Mouse (Mus musculus): Measurements from ENCODE around the gene Gm15557.
A peak's percentile ranks its signal among the peaks of the same experiment; 100 is the strongest.

The Gm15557 gene

GRCm38 (mm10) chr2:155928711-155929345 lies 11.7 kb upstream of the Gm15557 start:
- H3K4me1 ChIP-seq (replicated peaks; ENCODE audit: low read depth, low read length), result peaks cover 33% of the 10 kb centered on the region
- H3K9me3 ChIP-seq (ENCODE audit: low read length), result no peaks in the 10 kb centered on the region
- no peaks in the 10 kb centered on the region for H3K36me3 ChIP-seq (ENCODE audit: insufficient read depth, low read length)
- no peaks in the 10 kb centered on the region for H3K27me3 ChIP-seq (ENCODE audit: insufficient read depth, low read length)
- no peak for TF ChIP-seq NANOG (IDR thresholded peaks at IDR 0.05; ENCODE audit: borderline replicate concordance, low read length)
- no peak for TF ChIP-seq POU5F1 (IDR thresholded peaks at IDR 0.05; ENCODE audit: borderline replicate concordance, low read length)
- TF ChIP-seq CTCF (conservative IDR thresholded peaks at IDR 0.05; ENCODE audit: low read length), result no peak
- peak overlapping the region; percentile 83 for H3K4me3 ChIP-seq (replicated peaks; ENCODE audit: low read length)

GRCm38 (mm10) chr2:155929531-155930442 lies 10.7 kb upstream of the Gm15557 start, which contains the start of gene Uqcc1:
Gene Uqcc1 (minus strand): TSS chr2:155930310.
- TF ChIP-seq NANOG (IDR thresholded peaks at IDR 0.05; ENCODE audit: borderline replicate concordance, low read length), result no peak
- no peak for TF ChIP-seq POU5F1 (IDR thresholded peaks at IDR 0.05; ENCODE audit: borderline replicate concordance, low read length)
- no peak for TF ChIP-seq CTCF (conservative IDR thresholded peaks at IDR 0.05; ENCODE audit: low read length)
- Histone ChIP-seq H3K4me3 (replicated peaks; ENCODE audit: low read length) (peak within 1 kb of the TSS; percentile 83), H3K27me3 (ENCODE audit: insufficient read depth, low read length) (no peaks in the 10 kb centered on the region), H3K36me3 (ENCODE audit: insufficient read depth, low read length) (no peaks in the 10 kb centered on the region), H3K4me1 (replicated peaks; ENCODE audit: low read depth, low read length) (peaks cover 31% of the 10 kb centered on the region), H3K9me3 (ENCODE audit: low read length) (no peaks in the 10 kb centered on the region)

DNA sequence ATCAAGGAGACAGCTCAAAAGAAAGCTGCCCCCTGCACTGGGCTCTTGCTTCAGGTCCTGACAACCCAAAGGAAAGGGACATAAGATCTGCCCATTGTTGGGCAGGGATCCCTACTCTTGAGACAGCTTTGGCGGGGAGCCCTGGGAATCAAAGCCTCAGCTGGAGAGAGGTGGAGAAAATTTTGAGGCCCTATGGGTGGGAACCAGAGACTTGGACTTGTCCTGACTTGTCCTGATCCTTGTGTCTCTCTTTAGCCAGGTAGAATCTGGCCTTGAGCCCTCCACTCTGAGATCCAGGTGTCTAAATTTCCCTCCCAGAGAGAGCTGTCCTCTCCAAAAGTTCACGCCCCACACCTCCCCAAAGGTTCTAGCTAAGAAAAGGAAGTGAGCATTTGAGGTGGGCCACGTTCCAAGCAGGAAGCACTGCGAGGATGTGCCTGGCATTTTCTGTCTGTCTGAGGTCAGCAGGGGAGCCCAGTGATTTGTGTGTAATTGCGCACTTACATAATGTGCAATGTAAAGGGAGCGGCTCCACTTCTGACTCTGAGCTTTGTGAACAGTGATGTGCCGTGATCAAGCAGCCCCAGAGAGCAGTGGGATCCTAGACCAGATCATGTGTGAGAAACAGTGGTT lies 515 bp upstream of the Gm15557 start:
- TF ChIP-seq CTCF (conservative IDR thresholded peaks at IDR 0.05; ENCODE audit: low read length) (no peak), POU5F1 (IDR thresholded peaks at IDR 0.05; ENCODE audit: borderline replicate concordance, low read length) (no peak), NANOG (IDR thresholded peaks at IDR 0.05; ENCODE audit: borderline replicate concordance, low read length) (no peak)
- Histone ChIP-seq H3K4me3 (replicated peaks; ENCODE audit: low read length) (no peak overlapping the region), H3K9me3 (ENCODE audit: low read length) (no peaks in the 10 kb centered on the region), H3K4me1 (replicated peaks; ENCODE audit: low read depth, low read length) (peaks cover 47% of the 10 kb centered on the region), H3K27me3 (ENCODE audit: insufficient read depth, low read length) (peaks cover 45% of the 10 kb centered on the region), H3K36me3 (ENCODE audit: insufficient read depth, low read length) (no peaks in the 10 kb centered on the region)

DNA sequence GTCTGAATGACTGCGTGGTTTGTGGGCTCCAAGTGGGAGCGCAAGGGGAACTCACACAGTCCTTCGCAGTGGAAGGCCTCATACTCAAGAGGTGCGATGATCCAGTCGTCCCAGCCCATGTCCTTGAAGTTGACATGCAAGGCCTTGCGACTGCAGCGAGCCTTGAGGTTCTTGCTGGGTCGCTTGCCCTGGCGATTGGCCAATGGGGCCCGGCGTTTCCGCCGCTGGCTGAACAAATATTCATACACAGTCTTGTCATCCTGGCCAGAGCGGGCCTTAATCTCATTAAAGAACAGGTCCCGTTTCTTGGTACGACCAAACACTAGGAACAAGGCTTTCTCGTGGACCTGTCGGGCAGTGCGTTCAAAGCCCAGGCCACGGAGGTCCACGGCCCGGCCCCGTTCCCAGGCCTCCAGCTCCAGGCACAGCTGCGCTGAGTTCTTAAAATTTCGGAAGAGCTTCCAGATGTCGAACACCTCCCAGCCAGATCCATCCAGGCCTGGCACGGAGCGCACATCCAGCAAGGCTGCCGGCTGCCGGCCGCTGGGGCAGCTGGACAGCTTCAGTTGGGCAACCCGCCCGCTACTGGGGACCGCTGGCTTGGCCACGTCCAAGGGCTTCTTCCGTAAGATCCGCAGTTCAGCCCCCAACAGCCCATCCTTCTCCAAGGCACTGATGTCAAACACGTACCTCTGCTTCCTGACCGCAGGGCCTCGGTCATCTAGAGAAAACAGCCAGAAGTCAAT lies 1.3 kb downstream of the Gm15557 start:
- H3K4me3 ChIP-seq (replicated peaks; ENCODE audit: low read length), result peak overlapping the region; percentile 76
- no peaks in the 10 kb centered on the region for H3K36me3 ChIP-seq (ENCODE audit: insufficient read depth, low read length)
- TF ChIP-seq POU5F1 (IDR thresholded peaks at IDR 0.05; ENCODE audit: borderline replicate concordance, low read length) (no peak), NANOG (IDR thresholded peaks at IDR 0.05; ENCODE audit: borderline replicate concordance, low read length) (no peak), CTCF (conservative IDR thresholded peaks at IDR 0.05; ENCODE audit: low read length) (no peak)
- H3K27me3 ChIP-seq (ENCODE audit: insufficient read depth, low read length), result peaks cover 47% of the 10 kb centered on the region
- H3K4me1 ChIP-seq (replicated peaks; ENCODE audit: low read depth, low read length), result peaks cover 65% of the 10 kb centered on the region
- H3K9me3 ChIP-seq (ENCODE audit: low read length), result no peaks in the 10 kb centered on the region

DNA sequence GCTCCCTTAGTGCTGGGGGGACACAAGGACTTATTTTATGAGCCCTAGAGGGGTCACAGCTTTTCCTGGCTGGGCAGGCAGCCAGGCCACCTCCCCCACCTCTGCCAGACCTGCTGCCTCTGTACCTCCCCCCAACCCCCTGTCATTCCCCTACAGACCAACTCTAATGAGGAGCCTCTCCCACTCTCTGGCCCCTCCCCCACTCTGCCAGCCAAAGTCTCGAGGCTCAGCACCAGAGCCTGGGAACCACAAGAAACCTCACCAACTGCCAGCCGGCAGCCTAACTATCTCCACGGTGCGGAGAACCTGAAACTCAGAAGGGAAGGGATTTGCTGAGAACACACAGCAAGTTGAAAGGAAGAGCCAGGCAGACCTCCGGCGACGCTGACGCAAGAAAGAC lies 2.9 kb downstream of the Gm15557 start:
- Histone ChIP-seq H3K4me1 (replicated peaks; ENCODE audit: low read depth, low read length) (peaks cover 77% of the 10 kb centered on the region), H3K9me3 (ENCODE audit: low read length) (no peaks in the 10 kb centered on the region), H3K4me3 (replicated peaks; ENCODE audit: low read length) (peak overlapping the region; percentile 62), H3K36me3 (ENCODE audit: insufficient read depth, low read length) (no peaks in the 10 kb centered on the region), H3K27me3 (ENCODE audit: insufficient read depth, low read length) (peaks cover 47% of the 10 kb centered on the region)
- no peak for TF ChIP-seq POU5F1 (IDR thresholded peaks at IDR 0.05; ENCODE audit: borderline replicate concordance, low read length)
- TF ChIP-seq CTCF (conservative IDR thresholded peaks at IDR 0.05; ENCODE audit: low read length), result no peak
- TF ChIP-seq NANOG (IDR thresholded peaks at IDR 0.05; ENCODE audit: borderline replicate concordance, low read length), result no peak

- H3K36me3 ChIP-seq (ENCODE audit: insufficient read depth, low read length), result no peaks in the 10 kb centered on the region
- peak overlapping the region; percentile 62 for H3K4me3 ChIP-seq (replicated peaks; ENCODE audit: low read length)
- peaks cover 78% of the 10 kb centered on the region for H3K4me1 ChIP-seq (replicated peaks; ENCODE audit: low read depth, low read length)
- no peak for TF ChIP-seq NANOG (IDR thresholded peaks at IDR 0.05; ENCODE audit: borderline replicate concordance, low read length)
- TF ChIP-seq POU5F1 (IDR thresholded peaks at IDR 0.05; ENCODE audit: borderline replicate concordance, low read length), result no peak
- no peak for TF ChIP-seq CTCF (conservative IDR thresholded peaks at IDR 0.05; ENCODE audit: low read length)
- no peaks in the 10 kb centered on the region for H3K9me3 ChIP-seq (ENCODE audit: low read length)
- peaks cover 47% of the 10 kb centered on the region for H3K27me3 ChIP-seq (ENCODE audit: insufficient read depth, low read length)
Measured at GRCm38 (mm10) chr2:155944685-155945084, 4.2 kb downstream of the Gm15557 start.

- H3K9me3 ChIP-seq (ENCODE audit: low read length), result no peaks in the 10 kb centered on the region
- H3K36me3 ChIP-seq (ENCODE audit: insufficient read depth, low read length), result no peaks in the 10 kb centered on the region
- peaks cover 46% of the 10 kb centered on the region for H3K27me3 ChIP-seq (ENCODE audit: insufficient read depth, low read length)
- H3K4me3 ChIP-seq (replicated peaks; ENCODE audit: low read length), result peak within 1 kb of the TSS; percentile 62
- TF ChIP-seq POU5F1 (IDR thresholded peaks at IDR 0.05; ENCODE audit: borderline replicate concordance, low read length) (no peak), NANOG (IDR thresholded peaks at IDR 0.05; ENCODE audit: borderline replicate concordance, low read length) (no peak)
- peaks cover 73% of the 10 kb centered on the region for H3K4me1 ChIP-seq (replicated peaks; ENCODE audit: low read depth, low read length)
Measured at GRCm38 (mm10) chr2:155945124-155945523, 4.6 kb downstream of the Gm15557 start, which contains the start of gene Gdf5. Gene Gdf5 (minus strand): TSS chr2:155945367.
